Mouse (Mus musculus): ENCODE results near the gene Srsf3. TPM values are rescaled to one million over a fixed set of nuclear protein-coding genes. Genes with fewer than 3 reads are reported as not detected.

The Srsf3 gene
- polyA plus RNA-seq, 1 experiment from 2014 or later, result 532 TPM

- no peak overlapping the region for H3K4me2 ChIP-seq
- no peak overlapping the region for H3K27ac ChIP-seq (ENCODE audit: low read depth, low read length)
- no peaks in the 10 kb centered on the region for H3K36me3 ChIP-seq (ENCODE audit: control insufficient read depth, insufficient read depth, low read length)
- H3K4me3 ChIP-seq (ENCODE audit: low read depth, low read length), result no peak overlapping the region
- H3K4me1 ChIP-seq (replicated peaks; ENCODE audit: control insufficient read depth, insufficient read depth, low read length), result peaks cover 21% of the 10 kb centered on the region
- no peak overlapping the region for H3K9ac ChIP-seq (ENCODE audit: low read depth, low read length)
- WGBS, result 67% methylated on average over 7 of the region's 7 CpGs
- H3K9me3 ChIP-seq (ENCODE audit: control insufficient read depth, low read length), result no peaks in the 10 kb centered on the region
- no peak for DNase-seq (ENCODE audit: low spot score)
- no peak for ATAC-seq (replicated peaks; ENCODE audit: low FRiP score)
- no peaks in the 10 kb centered on the region for H3K27me3 ChIP-seq (replicated peaks; ENCODE audit: control insufficient read depth, insufficient read depth, low read length)
Measured at GRCm38 (mm10) chr17:29053841-29054240, 21.4 kb downstream of the Srsf3 start.

- H3K4me1 ChIP-seq (replicated peaks; ENCODE audit: control insufficient read depth, insufficient read depth, low read length), result peaks cover 20% of the 10 kb centered on the region
- ATAC-seq (replicated peaks; ENCODE audit: low FRiP score), result no peak
- H3K36me3 ChIP-seq (ENCODE audit: control insufficient read depth, insufficient read depth, low read length), result no peaks in the 10 kb centered on the region
- WGBS, result 68% methylated on average over 6 of the region's 6 CpGs
- no peak overlapping the region for H3K9ac ChIP-seq (ENCODE audit: low read depth, low read length)
- H3K4me2 ChIP-seq, result no peak overlapping the region
- H3K4me3 ChIP-seq (ENCODE audit: low read depth, low read length), result no peak overlapping the region
- H3K27ac ChIP-seq (ENCODE audit: low read depth, low read length), result no peak overlapping the region
- DNase-seq (ENCODE audit: low spot score), result no peak
- H3K9me3 ChIP-seq (ENCODE audit: control insufficient read depth, low read length), result no peaks in the 10 kb centered on the region
- no peaks in the 10 kb centered on the region for H3K27me3 ChIP-seq (replicated peaks; ENCODE audit: control insufficient read depth, insufficient read depth, low read length)
Measured at GRCm38 (mm10) chr17:29054429-29054828, 22.0 kb downstream of the Srsf3 start.

DNA sequence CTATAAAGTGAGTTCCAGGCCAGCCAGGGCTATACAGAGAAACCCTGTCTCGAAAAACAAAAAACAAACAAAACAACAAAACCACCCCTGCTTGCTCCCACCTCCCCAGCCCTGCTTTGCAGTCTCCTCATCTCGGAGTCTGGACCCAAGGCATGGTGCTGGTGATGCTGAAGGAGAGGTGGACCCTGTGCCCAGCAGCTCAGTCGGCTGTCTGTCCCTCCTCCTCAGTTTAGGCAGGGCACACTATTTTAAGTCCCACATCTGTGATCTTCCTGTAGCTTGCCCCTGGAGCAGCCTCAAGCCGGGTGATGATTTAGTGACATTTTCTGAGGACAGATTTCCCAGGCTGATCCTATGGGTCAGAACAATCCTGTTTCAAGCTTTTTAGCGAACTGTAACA lies 23.2 kb downstream of the Srsf3 start:
- ATAC-seq (replicated peaks; ENCODE audit: low FRiP score) (no peak), DNase-seq (ENCODE audit: low spot score) (no peak)
- Histone ChIP-seq H3K4me3 (ENCODE audit: low read depth, low read length) (no peak overlapping the region), H3K4me1 (replicated peaks; ENCODE audit: control insufficient read depth, insufficient read depth, low read length) (peaks cover 10% of the 10 kb centered on the region; the same call in 1 of the 2 replicates), H3K9ac (ENCODE audit: low read depth, low read length) (no peak overlapping the region), H3K4me2 (no peak overlapping the region), H3K9me3 (ENCODE audit: control insufficient read depth, low read length) (no peaks in the 10 kb centered on the region), H3K36me3 (ENCODE audit: control insufficient read depth, insufficient read depth, low read length) (no peaks in the 10 kb centered on the region), H3K27ac (ENCODE audit: low read depth, low read length) (no peak overlapping the region), H3K27me3 (replicated peaks; ENCODE audit: control insufficient read depth, insufficient read depth, low read length) (no peaks in the 10 kb centered on the region)
- 72% methylated on average over 5 of the region's 5 CpGs for WGBS

DNA sequence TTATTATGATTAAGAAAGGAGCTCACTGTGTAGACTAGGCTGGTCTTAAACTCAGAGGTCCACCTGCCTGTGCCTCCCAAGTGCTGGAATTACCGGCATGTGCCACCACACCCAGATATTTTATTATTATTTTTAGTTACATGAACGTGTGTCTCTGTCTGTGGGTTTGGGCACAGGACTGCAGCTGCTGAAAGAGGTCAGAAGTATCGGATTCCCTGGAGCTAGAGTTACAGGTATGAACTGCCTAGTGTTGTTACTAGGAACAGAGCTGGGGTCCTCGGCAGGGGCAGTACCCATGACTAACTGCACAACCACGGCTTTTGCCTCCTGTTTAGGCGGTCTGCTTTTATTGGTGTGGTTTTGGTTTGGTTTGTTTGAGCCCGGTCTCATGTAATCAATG lies 23.8 kb downstream of the Srsf3 start:
- Histone ChIP-seq H3K9me3 (ENCODE audit: control insufficient read depth, low read length) (no peaks in the 10 kb centered on the region), H3K4me2 (no peak overlapping the region), H3K27ac (ENCODE audit: low read depth, low read length) (no peak overlapping the region; the same call in 1 of the 2 replicates), H3K36me3 (ENCODE audit: control insufficient read depth, insufficient read depth, low read length) (no peaks in the 10 kb centered on the region), H3K27me3 (replicated peaks; ENCODE audit: control insufficient read depth, insufficient read depth, low read length) (no peaks in the 10 kb centered on the region), H3K4me1 (replicated peaks; ENCODE audit: control insufficient read depth, insufficient read depth, low read length) (peaks cover 8% of the 10 kb centered on the region; the same call in 1 of the 2 replicates), H3K4me3 (ENCODE audit: low read depth, low read length) (no peak overlapping the region), H3K9ac (ENCODE audit: low read depth, low read length) (no peak overlapping the region)
- ATAC-seq (replicated peaks; ENCODE audit: low FRiP score) (no peak), DNase-seq (ENCODE audit: low spot score) (no peak)
- 31% methylated on average over 7 of the region's 7 CpGs for WGBS

- Histone ChIP-seq H3K9ac (ENCODE audit: low read depth, low read length) (no peak overlapping the region), H3K27ac (ENCODE audit: low read depth, low read length) (no peak overlapping the region; the same call in 1 of the 2 replicates), H3K9me3 (ENCODE audit: control insufficient read depth, low read length) (no peaks in the 10 kb centered on the region), H3K4me3 (ENCODE audit: low read depth, low read length) (no peak overlapping the region), H3K4me1 (replicated peaks; ENCODE audit: control insufficient read depth, insufficient read depth, low read length) (peaks cover 8% of the 10 kb centered on the region; the same call in 1 of the 2 replicates), H3K27me3 (replicated peaks; ENCODE audit: control insufficient read depth, insufficient read depth, low read length) (no peaks in the 10 kb centered on the region), H3K36me3 (ENCODE audit: control insufficient read depth, insufficient read depth, low read length) (no peaks in the 10 kb centered on the region), H3K4me2 (no peak overlapping the region)
- 13% methylated on average over 8 of the region's 8 CpGs for WGBS
- no peak for ATAC-seq (replicated peaks; ENCODE audit: low FRiP score)
- no peak for DNase-seq (ENCODE audit: low spot score)
Measured at GRCm38 (mm10) chr17:29056699-29057151, 24.3 kb downstream of the Srsf3 start.

DNA sequence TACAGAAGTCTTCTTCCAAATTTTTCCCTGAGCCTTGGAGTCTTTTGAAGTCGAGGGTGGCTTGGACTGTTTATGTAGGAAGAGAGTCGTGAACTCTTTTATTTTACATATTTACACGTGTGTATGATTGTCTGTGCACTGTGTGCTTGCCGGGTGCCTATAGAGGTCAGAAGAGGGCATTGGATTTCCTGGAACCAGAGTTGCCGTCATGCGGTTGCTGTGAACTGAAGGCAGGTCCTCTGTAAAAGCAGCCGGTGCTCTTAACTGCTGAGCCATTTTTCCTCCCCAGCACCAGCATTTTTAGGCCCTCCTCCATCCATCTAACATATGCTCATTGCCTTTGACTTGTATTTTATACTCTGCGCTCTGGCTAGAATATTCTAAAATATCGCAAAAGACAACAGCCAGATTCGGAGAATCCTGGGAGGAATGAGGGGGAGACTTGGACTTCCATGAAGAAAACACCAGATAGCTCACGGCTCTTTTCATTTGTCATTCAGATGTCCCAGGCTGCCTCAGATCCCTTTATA lies 25.0 kb downstream of the Srsf3 start:
- Histone ChIP-seq H3K36me3 (ENCODE audit: control insufficient read depth, insufficient read depth, low read length) (no peaks in the 10 kb centered on the region), H3K4me3 (ENCODE audit: low read depth, low read length) (no peak overlapping the region), H3K27ac (ENCODE audit: low read depth, low read length) (no peak overlapping the region), H3K27me3 (replicated peaks; ENCODE audit: control insufficient read depth, insufficient read depth, low read length) (no peaks in the 10 kb centered on the region), H3K9ac (ENCODE audit: low read depth, low read length) (no peak overlapping the region), H3K4me1 (replicated peaks; ENCODE audit: control insufficient read depth, insufficient read depth, low read length) (peaks cover 8% of the 10 kb centered on the region; the same call in 1 of the 2 replicates), H3K9me3 (ENCODE audit: control insufficient read depth, low read length) (no peaks in the 10 kb centered on the region), H3K4me2 (no peak overlapping the region)
- DNase-seq (ENCODE audit: low spot score) (no peak), ATAC-seq (replicated peaks; ENCODE audit: low FRiP score) (no peak)
- WGBS, result 72% methylated on average over 11 of the region's 11 CpGs

DNA sequence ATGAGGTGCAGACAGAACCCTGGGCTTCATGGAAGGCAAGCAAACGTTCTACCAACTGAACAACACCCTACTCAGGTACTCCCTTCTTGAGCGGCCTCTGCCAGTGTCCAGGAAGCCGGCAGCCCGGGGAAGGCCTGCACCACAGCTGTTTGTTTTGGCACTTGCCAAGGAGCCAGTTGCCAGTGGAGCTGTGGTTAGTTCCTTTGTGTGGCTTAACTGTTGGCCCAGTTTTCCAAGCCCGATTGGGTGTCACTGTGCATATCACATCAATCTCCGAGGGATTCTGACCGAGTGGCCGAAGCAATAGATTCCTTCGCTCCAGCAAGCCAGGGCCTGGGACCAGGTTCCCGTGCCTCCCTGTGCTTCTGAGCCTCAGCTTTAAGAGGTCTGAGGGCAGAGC lies 25.5 kb downstream of the Srsf3 start:
- H3K4me3 ChIP-seq (ENCODE audit: low read depth, low read length), result no peak overlapping the region
- no peak overlapping the region for H3K27ac ChIP-seq (ENCODE audit: low read depth, low read length)
- no peak overlapping the region for H3K4me2 ChIP-seq
- WGBS, result 79% methylated on average over 10 of the region's 10 CpGs
- no peaks in the 10 kb centered on the region for H3K27me3 ChIP-seq (replicated peaks; ENCODE audit: control insufficient read depth, insufficient read depth, low read length)
- H3K4me1 ChIP-seq (replicated peaks; ENCODE audit: control insufficient read depth, insufficient read depth, low read length), result peaks cover 8% of the 10 kb centered on the region; the same call in 1 of the 2 replicates
- ATAC-seq (replicated peaks; ENCODE audit: low FRiP score) (no peak), DNase-seq (ENCODE audit: low spot score) (no peak)
- no peak overlapping the region for H3K9ac ChIP-seq (ENCODE audit: low read depth, low read length)
- no peaks in the 10 kb centered on the region for H3K36me3 ChIP-seq (ENCODE audit: control insufficient read depth, insufficient read depth, low read length)
- no peaks in the 10 kb centered on the region for H3K9me3 ChIP-seq (ENCODE audit: control insufficient read depth, low read length)

- H3K36me3 ChIP-seq (ENCODE audit: control insufficient read depth, insufficient read depth, low read length), result no peaks in the 10 kb centered on the region
- H3K4me2 ChIP-seq, result no peak overlapping the region
- H3K4me1 ChIP-seq (replicated peaks; ENCODE audit: control insufficient read depth, insufficient read depth, low read length), result peaks cover 8% of the 10 kb centered on the region; the same call in 1 of the 2 replicates
- no peak for DNase-seq (ENCODE audit: low spot score)
- no peak overlapping the region for H3K4me3 ChIP-seq (ENCODE audit: low read depth, low read length)
- 69% methylated on average over 8 of the region's 8 CpGs for WGBS
- no peaks in the 10 kb centered on the region for H3K27me3 ChIP-seq (replicated peaks; ENCODE audit: control insufficient read depth, insufficient read depth, low read length)
- ATAC-seq (replicated peaks; ENCODE audit: low FRiP score), result no peak
- no peak overlapping the region for H3K27ac ChIP-seq (ENCODE audit: low read depth, low read length)
- no peaks in the 10 kb centered on the region for H3K9me3 ChIP-seq (ENCODE audit: control insufficient read depth, low read length)
- H3K9ac ChIP-seq (ENCODE audit: low read depth, low read length), result no peak overlapping the region
Measured at GRCm38 (mm10) chr17:29058487-29058886, 26.1 kb downstream of the Srsf3 start.

GRCm38 (mm10) chr17:29059581-29059980 lies 27.2 kb downstream of the Srsf3 start:
- 75% methylated on average over 3 of the region's 3 CpGs for WGBS
- H3K36me3 ChIP-seq (ENCODE audit: control insufficient read depth, insufficient read depth, low read length), result no peaks in the 10 kb centered on the region

More at GRCm38 (mm10) chr17:29059581-29059980, 27.2 kb downstream of the Srsf3 start:
- peaks cover 8% of the 10 kb centered on the region; the same call in 1 of the 2 replicates for H3K4me1 ChIP-seq (replicated peaks; ENCODE audit: control insufficient read depth, insufficient read depth, low read length)
- no peak overlapping the region for H3K4me2 ChIP-seq
- no peaks in the 10 kb centered on the region for H3K27me3 ChIP-seq (replicated peaks; ENCODE audit: control insufficient read depth, insufficient read depth, low read length)
- no peak overlapping the region for H3K4me3 ChIP-seq (ENCODE audit: low read depth, low read length)
- ATAC-seq (replicated peaks; ENCODE audit: low FRiP score) (no peak), DNase-seq (ENCODE audit: low spot score) (no peak)
- no peak overlapping the region for H3K27ac ChIP-seq (ENCODE audit: low read depth, low read length)
- no peaks in the 10 kb centered on the region for H3K9me3 ChIP-seq (ENCODE audit: control insufficient read depth, low read length)
- no peak overlapping the region for H3K9ac ChIP-seq (ENCODE audit: low read depth, low read length)

Measured in liver, embryonic 11.5 days (tissue).